Mouse (Mus musculus): ENCODE results near the gene Rab8b.
"Not testable (repeated sequence)": the region's sequence is repeated elsewhere in the genome, so short reads cannot be mapped to it uniquely, and the experiment has no call there.

Rab8b gene

DNA sequence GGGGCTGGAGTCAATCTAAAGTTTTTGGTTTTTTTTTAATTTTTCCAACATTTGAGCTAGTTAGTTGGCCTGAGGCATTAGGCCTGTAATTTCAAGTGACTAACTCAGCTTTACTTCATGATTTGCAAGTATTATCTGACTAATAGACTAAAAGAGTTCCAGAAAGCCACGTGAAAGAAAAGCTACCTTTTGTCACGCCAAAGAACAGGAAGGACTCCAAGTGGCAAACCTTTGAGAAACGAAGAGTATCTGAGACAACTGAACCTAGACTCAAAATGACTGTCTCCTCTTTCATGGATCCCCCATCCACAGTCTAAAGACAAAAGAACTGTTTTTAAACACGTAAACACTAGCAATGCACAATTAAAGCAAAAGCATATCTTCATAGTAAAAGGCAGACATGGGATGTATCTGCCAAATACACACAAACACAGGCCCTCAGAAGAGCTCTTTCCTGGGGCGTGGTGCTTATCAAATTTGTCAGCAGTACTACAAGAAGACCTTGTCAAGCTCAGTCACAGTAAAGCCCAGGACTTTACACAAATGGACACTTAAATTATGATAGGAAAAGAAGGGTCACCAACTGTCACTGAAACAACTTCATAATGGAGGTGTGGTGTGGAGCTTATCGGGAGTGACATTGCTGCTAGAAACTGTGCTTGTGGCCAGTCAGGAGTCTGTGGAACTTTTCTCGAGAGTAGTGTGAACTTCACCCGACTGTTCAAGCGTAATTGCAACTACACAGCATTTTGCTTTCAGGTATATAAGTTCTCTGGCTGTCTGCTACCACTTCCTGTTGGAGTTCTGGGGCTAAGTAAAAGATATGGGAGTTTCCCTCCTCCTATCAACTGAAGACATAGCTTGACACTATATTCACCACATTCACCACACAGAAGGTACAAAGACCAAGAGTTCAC lies 3.4 kb downstream of the Rab8b start:
- DNase-seq, result no peak

DNA sequence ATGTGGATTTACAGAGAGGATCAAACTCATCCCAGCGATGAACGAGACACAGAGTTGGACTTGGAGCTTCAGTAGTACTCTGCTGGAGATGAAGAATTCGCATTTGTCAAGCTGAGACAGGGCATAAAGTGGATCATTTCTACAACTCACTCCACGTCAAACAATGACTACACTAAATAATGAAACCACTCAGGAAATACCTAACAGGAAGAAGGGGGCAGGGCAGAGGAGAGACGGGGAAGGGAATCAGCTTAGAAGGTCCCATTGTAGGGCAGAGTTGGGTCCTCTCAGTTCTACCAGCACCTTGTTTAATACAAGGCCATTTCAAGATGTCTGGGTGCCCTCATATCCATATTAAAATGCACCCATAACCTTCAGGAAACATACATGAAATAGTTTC lies 4.1 kb downstream of the Rab8b start:
- DNase-seq, result no peak

DNA sequence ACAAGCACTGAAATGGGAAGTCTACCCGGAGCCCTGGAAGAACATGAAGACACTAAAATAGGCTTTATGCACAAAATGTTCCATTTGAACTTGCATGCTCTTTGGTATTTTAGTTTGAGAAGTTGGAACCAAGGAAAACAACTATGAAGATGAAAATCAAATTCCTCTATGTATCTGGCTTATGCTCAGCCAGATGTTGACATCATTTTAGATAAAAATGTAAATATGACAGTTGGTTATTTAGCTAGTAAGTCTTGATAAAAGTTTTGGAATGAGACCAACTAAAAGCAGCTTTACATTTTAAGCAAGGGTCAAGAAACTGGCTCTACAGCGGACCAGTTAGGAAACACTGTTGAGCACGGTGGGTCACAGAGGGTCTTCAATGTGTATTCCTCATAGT lies 4.9 kb downstream of the Rab8b start:
- no peak for DNase-seq

DNA sequence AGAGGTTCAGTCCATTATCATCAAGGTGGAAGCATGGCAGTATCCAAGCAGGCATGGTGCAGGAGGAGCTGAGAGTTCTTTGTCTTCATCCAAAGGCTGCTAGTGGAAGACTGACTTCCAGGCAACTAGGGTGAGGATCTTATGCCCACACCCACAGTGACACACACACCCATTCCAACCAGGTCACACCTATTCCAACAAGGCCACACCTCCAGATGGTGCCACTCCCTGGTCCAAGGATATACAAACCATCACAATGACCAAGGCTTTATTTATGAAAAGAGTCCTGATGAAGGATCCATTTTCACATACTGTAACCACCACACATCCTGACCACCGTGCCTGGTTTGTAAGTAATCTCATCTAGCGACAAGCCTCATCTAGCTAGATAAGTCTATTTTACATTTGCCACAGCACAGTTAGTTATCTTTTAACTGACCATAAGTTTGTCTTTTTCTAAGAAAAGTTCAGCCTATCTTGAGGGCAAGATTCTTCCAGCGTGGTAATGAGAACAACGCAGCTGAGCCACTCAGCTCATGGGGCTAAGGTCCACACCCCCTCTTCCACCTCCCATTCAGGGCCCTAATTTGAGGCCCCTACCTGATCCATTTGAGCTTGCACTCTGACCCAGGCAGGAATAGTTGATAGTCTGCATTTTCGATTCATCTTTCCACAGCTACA lies 6.1 kb downstream of the Rab8b start:
- DNase-seq, result not testable (repeated sequence)

DNA sequence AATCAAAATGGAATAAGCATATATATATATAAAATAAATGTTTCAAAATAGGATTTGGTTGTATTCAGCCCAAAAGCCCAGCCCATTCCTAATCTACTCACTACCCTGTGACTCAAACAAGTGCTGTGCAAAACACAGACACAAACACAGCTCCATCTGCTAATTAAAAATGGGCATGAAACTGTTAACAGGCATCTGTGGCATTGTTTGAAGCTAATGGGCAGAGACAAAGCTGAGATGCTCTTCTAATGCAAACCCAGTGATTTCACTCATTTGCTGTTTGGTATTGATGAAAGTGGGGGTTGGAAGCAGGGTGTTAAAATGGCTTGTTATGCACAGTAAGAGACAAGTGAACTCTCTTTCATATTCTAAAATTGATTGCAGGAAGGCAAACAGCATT lies 7.2 kb downstream of the Rab8b start:
- no peak for DNase-seq

DNA sequence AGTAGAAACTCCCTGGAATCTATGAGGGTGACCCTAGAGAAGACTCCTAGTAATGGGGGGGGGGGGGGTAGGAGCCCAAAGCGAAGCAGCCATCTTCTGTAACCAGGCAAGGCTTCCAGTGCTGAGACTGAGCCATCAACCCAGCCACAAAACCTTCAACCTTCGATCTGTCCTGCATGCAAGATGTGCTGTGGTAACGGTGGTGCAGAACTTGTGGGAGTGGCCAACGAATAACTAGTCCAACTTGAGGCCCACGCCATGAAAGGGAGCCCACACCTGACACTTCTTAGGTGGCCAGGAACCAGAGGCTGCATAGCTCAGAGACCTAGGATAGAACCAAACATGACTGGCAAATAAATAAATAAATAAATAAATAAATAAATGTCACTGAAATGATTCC lies 8.8 kb downstream of the Rab8b start:
- DNase-seq, result no peak

DNA sequence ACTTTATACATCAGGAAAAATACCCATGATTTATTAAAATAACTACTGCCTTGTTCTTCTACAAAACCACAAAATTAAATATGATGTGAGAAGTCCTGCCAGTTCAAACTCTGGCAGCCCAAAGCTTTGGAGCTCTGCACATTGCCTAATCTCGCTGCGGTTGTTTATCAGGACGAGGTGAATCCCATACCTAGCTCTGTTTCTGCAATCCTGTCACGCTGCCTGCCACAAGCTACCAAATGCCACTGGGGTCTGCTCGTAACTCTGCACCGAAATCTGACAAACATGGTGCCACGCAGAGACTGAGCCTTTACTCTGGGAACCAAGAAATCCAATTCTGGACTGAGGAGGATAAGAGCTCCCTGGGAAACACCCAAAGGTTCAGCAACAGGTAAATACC lies 9.6 kb downstream of the Rab8b start:
- no peak for DNase-seq

DNA sequence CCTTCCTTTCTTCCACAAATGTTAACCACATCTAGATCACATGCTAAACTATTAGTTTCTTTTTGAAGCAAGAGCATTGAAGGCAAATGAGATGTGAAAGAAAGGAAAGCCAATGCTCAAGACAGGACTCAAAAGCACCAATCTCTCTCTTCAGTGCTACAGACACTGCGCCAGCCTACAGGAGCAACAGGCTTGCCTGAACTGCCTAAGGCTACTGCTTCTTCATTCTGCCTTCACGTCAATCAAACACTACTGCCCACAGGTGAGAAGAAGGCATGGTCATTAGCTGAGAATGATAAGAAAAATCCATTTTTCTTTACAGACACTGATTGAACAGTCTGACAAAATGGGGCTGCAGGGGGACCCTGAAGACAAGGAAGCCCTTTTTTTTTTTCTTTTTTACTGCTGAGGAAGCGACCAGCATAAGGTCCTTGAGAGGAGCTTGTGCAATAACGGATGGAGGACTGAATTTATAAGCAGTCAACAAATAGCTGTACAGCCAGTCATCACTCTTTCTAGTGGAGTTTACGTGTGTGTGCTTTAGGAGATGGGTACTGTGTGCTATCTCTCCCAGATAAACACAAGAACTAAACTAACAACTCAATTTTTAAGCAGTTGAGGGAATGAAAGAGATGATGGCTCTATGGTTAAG lies 11.6 kb downstream of the Rab8b start:
- no peak for DNase-seq

DNA sequence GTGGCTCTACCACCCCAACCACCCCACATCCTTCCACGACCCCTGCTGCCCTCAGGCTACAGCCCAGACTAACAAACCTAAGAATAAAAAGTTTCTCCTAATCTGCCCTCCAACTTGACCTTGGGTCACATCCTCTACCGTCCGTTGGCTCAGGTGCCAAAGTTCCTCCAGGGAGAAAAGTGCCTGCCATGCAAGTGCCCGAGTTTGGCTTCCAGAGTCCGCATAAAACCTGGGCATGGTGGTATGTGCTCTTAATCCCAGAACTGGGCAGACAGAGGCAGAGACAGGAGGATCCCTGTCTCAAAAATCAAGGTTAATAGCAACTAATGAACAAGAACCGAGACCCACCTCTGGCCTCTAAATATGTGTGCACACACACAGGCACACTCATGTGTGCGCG lies 12.4 kb downstream of the Rab8b start:
- DNase-seq, result no peak

DNA sequence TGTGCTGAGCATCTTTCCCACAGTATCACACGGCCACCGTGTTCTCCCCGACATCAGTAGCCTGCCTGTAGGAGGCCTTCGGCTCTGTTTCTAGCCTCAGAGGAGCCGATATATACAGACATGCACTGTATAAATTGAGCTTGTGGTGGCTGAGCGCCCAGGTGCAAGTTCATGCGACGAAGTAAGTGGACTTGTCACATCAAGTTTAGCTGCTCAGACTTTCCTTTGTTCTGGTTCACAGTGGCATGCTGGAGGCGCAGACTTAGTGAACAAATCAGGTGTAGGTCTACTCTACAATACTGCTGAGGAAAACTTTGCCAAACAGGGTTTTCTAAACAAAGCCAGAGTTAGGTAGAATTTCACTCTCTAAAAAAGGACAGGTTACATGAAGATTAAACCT lies 13.5 kb downstream of the Rab8b start:
- no peak for DNase-seq

DNA sequence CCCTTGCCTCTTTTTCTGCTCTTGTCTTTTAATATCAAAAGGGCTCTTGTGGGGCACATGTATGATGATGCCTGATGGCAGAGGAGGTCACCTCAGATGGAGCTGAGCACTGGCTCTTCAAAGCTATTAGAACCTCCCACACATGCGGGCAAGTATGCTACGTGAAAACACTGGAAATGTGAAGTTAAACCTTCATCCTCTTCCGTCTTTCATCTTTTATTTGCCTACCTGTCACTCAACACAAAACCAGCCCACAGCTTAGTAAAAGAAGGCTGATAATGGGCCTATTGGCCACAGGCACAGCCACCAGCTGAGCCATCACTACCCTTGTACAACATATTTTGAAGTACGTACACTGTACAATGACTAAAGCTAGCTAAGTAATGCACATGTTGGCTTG lies 20.0 kb downstream of the Rab8b start:
- no peak for DNase-seq

DNA sequence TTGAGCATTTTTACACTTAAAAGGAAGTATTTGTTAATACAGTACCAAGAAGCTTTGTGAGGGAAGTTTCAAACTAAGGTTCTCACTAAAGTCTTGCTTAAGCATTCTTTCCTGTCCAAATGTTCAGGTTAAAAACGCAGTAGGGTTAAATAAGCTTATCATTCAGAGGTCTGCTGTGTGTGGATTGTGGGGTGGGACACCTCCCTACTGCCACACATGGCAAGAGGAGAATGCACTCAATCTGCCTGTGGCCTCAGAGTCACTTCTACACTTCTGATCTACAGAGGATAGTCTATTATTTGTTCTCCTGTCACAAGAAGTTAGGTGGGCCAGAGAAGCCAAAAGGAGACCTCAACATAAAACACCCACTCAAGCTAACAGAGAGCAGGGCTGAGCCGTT lies 20.4 kb downstream of the Rab8b start:
- DNase-seq, result no peak

DNA sequence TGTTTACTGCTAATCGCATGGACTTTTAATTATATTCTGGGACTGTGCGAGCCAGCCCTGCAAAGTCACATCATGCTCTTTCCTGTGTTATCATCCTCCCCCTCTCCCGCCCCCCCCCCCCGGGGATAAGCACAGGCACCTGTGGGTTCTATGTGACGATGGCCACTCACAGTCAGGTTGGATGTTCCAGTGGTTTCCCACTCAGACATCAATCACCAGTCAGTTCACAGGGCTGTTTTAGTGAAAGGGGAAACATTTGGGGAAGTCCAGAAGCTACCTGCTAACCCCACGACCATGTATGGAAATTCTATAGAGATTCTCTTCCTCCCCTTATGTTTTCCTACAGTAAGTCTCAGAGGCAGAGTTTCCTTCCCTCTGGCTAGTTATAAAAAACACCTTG lies 21.6 kb downstream of the Rab8b start:
- no peak for DNase-seq

DNA sequence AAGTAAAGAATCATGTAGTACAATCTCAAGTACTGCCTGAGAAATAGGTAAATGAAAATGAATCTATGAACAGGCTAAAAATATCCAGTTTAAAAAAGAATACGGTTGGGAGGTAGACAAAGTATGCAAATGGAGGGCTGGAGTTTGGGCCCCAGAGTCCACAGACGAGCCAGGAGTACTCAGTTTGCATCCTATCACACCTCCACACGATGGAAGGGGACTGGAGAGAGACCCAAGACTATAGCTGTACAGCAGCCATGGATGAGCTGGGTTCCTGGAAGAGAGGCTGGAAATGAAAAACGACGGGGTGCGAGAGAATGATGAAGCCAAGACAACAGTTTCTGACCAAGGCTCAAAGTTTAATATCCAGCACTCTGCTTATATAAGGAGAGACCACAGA lies 22.5 kb downstream of the Rab8b start:
- no peak for DNase-seq

DNA sequence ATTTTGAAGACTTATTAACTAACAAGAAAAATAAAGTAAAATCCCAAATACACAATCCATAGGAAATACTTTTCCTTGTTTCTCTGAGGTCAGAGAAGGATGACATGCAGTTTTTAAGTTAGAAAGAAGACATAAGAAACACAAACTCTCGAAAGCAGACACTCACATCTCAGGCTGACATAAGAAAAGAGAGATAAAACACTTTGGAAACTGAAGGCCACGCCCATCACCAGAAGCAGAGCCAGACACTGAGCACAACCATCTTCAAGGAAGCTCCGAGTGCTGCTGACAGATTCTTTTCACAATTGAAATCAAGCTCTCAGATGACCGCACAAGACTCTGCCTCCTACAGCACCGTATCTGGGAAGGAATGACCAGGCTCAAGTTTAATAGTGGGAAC lies 23.5 kb downstream of the Rab8b start:
- no peak for DNase-seq

DNA sequence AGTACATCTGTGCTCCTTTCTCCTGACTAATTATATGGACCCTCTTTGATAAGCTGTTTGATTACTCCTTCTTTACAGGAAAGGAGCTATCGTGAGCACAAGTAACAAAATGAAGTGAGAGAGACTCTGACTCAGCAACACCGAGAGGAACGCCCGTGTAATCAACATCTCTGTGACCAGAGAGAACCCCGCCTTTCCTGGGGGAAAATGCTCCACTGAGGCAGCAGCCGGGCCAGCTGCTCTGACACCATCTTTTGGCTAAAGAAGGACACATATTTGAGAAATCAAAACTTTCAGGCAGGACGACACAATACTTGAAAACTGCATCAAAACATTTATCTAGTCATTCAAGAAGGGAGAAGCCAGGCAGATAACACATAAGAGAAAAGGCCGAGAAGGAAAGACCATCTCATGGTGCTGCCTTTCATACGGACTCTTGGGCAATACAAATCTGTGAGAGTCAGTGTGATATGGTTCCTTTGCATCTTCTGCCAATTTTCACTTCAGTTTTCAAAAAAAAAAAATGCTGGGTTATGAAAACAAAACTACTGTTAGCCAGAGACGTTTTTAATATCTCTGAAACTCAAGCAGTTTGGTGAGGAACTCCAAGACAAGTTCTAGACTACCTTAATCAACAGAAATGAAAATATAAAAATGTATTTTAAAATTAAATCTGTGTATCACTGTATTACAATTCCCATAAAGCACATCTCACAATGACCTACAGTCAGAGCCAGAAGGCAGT lies 24.3 kb downstream of the Rab8b start:
- no peak for DNase-seq

DNA sequence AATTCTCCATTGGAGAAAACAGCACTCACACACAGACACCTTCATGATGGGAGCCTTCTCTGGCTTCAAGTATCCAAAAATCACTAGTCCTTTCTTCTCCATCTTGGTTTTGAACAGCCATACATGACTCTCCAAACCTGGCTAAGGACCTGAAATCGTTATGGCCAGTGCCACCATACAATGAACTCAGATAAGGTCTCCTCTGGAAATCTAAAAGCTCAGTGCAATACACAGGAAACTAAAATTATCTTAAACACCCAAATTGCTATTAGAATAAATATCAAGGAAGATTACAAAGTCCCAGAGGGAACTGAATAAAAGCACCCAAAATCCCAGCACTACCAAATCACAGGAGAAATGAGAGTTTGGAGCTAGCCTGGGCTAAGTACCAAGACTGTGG lies 25.1 kb downstream of the Rab8b start:
- no peak for DNase-seq

DNA sequence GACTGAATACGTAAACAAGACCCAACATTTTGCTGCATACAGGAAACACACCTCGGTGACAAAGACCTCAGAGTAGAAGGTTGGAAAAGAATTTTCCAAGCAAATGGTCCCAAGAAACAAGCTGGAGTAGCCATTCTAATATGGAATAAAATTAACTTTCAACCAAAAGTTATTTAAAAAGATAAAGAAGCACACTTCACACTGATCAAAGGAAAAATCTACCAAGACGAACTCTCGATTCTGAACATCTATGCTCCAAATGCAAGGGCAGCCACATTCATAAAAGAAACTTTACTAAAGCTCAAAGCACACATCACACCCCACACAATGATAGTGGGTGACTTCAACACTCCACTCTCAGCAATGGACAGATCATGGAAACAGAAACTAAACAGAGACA lies 27.0 kb downstream of the Rab8b start:
- DNase-seq, result not testable (repeated sequence)

DNA sequence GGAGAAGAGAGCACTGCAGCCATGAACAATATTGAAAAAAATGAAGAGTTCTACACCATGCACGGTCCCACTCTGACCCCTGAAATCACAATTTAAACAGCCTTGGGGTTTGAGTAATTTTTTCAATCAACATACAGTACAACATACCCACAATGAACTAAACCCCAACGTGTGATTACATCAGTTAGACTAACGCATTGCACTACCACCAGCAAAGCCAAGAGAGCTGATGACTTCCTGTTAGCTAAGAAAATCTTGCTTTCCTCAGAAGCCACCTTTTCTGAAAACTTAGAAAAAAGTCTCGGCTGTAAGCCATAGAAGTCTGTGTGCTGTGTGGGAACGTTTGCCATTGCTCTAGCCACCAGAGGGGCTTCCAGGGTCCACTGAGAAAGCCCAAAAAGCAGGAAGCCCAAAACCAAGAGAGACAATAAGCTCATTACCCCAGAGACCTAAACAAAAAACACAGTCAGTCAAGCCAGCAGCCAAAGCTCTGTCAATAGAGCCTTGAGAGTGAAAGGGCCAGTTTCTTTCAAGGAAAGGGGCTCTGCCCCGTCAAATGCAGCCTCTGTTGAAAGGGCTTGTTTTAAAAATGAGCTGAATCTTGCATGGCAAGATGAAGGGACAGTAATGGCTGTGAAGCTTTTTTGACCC lies 31.4 kb downstream of the Rab8b start:
- DNase-seq, result no peak

DNA sequence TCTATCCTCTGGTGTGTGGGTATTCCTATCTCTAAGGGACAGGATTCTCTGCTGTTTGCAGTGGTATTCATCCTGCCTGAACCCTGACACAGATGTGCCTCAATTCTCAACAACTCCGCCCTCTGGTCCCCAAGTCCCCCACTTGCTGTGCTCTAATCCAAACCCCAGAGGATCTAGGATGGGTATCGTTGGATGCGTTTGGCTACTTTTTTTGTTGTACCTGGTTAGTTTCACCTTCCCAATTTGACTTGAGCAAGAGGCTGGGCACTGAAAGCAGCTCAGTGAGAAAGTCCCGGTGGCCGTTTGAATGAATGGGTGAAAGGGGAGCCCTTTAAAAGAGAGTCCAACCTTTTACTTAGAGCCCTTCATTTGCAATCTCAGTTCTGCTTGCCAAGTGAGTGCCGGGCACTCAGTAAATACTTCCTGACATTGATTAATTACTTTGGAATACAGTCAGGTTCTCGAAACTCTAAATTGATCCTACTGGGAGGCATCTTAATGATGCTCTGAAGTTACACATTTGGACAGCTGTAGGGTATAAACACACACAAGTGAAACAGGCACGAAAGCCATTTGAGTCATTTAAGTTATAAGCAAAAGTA lies 32.1 kb downstream of the Rab8b start:
- DNase-seq, result no peak

DNA sequence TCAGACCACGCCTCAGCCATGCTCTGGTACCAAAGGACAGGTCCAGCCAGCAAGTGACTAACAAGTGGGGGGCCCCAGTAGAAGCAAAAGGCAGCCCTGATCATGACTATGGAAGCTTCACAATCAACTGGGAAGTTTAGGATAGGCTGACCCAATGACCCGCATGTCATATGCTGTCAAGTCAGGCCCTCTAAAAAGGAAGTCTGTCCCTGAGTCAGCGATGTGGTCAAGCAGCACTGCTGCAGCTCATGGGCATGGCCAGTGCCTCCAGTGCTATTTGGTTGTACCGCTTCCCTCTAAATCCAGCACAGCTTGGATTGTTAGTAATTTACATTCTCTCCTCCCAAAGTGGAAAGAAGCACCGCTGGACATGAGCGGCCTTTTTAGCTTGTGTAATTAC lies 32.7 kb downstream of the Rab8b start:
- DNase-seq, result no peak

DNA sequence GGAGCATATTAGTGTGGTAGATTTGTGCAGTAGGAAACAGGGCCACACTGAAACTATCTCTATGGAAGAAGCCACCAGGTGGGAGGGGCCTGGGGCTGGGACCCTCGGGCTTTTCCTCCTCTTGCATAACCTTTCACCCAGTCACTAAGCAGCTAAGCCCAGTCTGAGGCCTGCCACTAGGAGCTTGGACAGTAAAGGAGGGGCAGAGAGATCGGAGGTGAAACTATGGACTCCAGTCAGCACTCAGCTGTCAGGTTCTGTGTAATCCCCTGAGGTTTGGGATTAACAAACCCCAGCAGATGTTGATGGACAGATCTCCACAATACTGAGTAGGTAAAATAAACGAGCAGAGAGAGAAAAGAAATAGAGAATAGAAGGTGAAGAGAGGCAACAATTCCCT lies 33.1 kb downstream of the Rab8b start:
- DNase-seq, result no peak
